Mouse (Mus musculus) lung, postnatal 0 days (tissue): ENCODE results near the gene Cdkn2aipnl.

Experiments
- CTCF ChIP-seq: IDR thresholded peaks from 2 replicates; pipeline ENCODE4 v1.5.1; 2016; ENCODE audit warnings: antibody characterized with exemption, mild to moderate bottlenecking
- EP300 ChIP-seq: IDR thresholded peaks from 2 replicates; pipeline ENCODE4 v1.6.1; 2016; ENCODE audit warnings: antibody characterized with exemption, mild to moderate bottlenecking, control low read depth

- TF ChIP-seq CTCF (no peak), EP300 (no peak)
Observed at GRCm38 (mm10) chr11:51951861-51952420, 15.5 kb upstream of the Cdkn2aipnl start.
